Mouse (Mus musculus) neural tube, embryonic 15.5 days (tissue): Measurements from ENCODE around the gene Polrmt. TPM values are rescaled to one million over a fixed set of nuclear protein-coding genes. Genes with fewer than 3 reads are reported as not detected.
"Not testable (repeated sequence)": the region's sequence is repeated elsewhere in the genome, so short reads cannot be mapped to it uniquely, and the experiment has no call there.

Source experiments
- ATAC-seq: fragments of 200-750 bp; cut with Nextera tagmentation; 2 replicates; pipeline ENCODE4 v1.8.0; 2017; ENCODE audit warnings: mild to moderate bottlenecking, moderate TSS enrichment, moderate library complexity; ENCODE audit not compliant: low FRiP score
- H3K27ac ChIP-seq: fragments of 300-500 bp; sonication (generic); replicated peaks from 2 replicates; pipeline ENCODE4 v1.5.1; 2015; ENCODE audit warnings: mild to moderate bottlenecking, inconsistent platforms
- H3K27me3 ChIP-seq: fragments of 300-500 bp; sonication (generic); replicated peaks from 2 replicates; pipeline ENCODE4 v1.6.1; 2015; ENCODE audit warnings: inconsistent platforms
- H3K36me3 ChIP-seq: fragments of 300-500 bp; sonication (generic); 2 replicates; pipeline ENCODE4 v1.6.1; 2015; ENCODE audit warnings: inconsistent platforms
- H3K4me1 ChIP-seq: fragments of 300-500 bp; sonication (generic); 2 replicates; pipeline ENCODE4 v1.6.1; 2015; ENCODE audit warnings: inconsistent platforms
- H3K4me2 ChIP-seq: fragments of 300-500 bp; sonication (generic); 2 replicates; pipeline ENCODE4 v1.6.1; 2015; ENCODE audit warnings: inconsistent platforms, mild to moderate bottlenecking, moderate library complexity
- H3K4me3 ChIP-seq: fragments of 300-500 bp; sonication (generic); replicated peaks from 2 replicates; pipeline ENCODE4 v1.5.1; 2015; ENCODE audit warnings: mild to moderate bottlenecking, inconsistent platforms
- H3K9ac ChIP-seq: fragments of 300-500 bp; sonication (generic); replicated peaks from 2 replicates; pipeline ENCODE4 v1.6.1; 2015; ENCODE audit warnings: mild to moderate bottlenecking, inconsistent platforms
- H3K9me3 ChIP-seq: fragments of 300-500 bp; sonication (generic); replicated peaks from 2 replicates; pipeline ENCODE4 v1.6.1; 2016; ENCODE audit warnings: inconsistent platforms
- WGBS: fragments of 180-500 bp; shearing (Covaris S2); methylation state at CpG from one replicate; pipeline ENCODE4 v1.1.7; 2015; ENCODE audit warnings: mixed read lengths; 5-methylcytosine and 5-hydroxymethylcytosine counted together
- polyA plus RNA-seq: library from polyadenylated mRNA; unstranded; fragments of >200 nt; fragmentation: Nextera tagmentation; extraction: Ambion mirVana; gene quantifications from 2 replicates; pipeline ENCODE4 v1.2.1, GENCODE M21; 2015

Gene Polrmt
- polyA plus RNA-seq, 1 experiment from 2014 or later, result 43.4 TPM

GRCm38 (mm10) chr10:79704970-79705360, 41.4 kb downstream of the Polrmt start:
- 7% methylated on average over 10 of the region's 10 CpGs for WGBS
- peak overlapping the region; percentile 72 for H3K4me3 ChIP-seq
- H3K36me3 ChIP-seq, result peaks cover 12% of the 10 kb centered on the region
- peak overlapping the region; percentile 85 for H3K4me2 ChIP-seq
- H3K9ac ChIP-seq, result peak overlapping the region; percentile 85
- H3K4me1 ChIP-seq, result peaks cover 53% of the 10 kb centered on the region
- H3K9me3 ChIP-seq, result no peaks in the 10 kb centered on the region
- ATAC-seq, result no peak
- H3K27me3 ChIP-seq, result no peaks in the 10 kb centered on the region
- peak overlapping the region; percentile 90 for H3K27ac ChIP-seq

GRCm38 (mm10) chr10:79704065-79704969, 42.1 kb downstream of the Polrmt start, which contains the start of gene Bsg:
Bsg (plus strand) TSS chr10:79704491.
- Histone ChIP-seq H3K36me3 (peaks cover 6% of the 10 kb centered on the region; the same call in 1 of the 2 replicates), H3K4me3 (peak within 1 kb of the TSS; percentile 72), H3K4me1 (peaks cover 48% of the 10 kb centered on the region), H3K9ac (peak within 1 kb of the TSS; percentile 85), H3K9me3 (no peaks in the 10 kb centered on the region), H3K4me2 (peak within 1 kb of the TSS; percentile 85), H3K27ac (peak within 1 kb of the TSS; percentile 90), H3K27me3 (no peaks in the 10 kb centered on the region)
- under 1% methylated on average over 60 of the region's 65 CpGs for WGBS
- peak; percentile 95 for ATAC-seq

GRCm38 (mm10) chr10:79703541-79703940, 42.8 kb downstream of the Polrmt start:
- peak overlapping the region; percentile 77 for H3K27ac ChIP-seq
- H3K4me2 ChIP-seq, result peak overlapping the region; percentile 85
- H3K4me3 ChIP-seq, result peak overlapping the region; percentile 72
- H3K4me1 ChIP-seq, result peaks cover 40% of the 10 kb centered on the region
- no peaks in the 10 kb centered on the region for H3K9me3 ChIP-seq
- 77% methylated on average over 10 of the region's 10 CpGs for WGBS
- peak overlapping the region; percentile 85 for H3K9ac ChIP-seq
- no peaks in the 10 kb centered on the region for H3K27me3 ChIP-seq
- ATAC-seq, result no peak
- no peaks in the 10 kb centered on the region for H3K36me3 ChIP-seq

GRCm38 (mm10) chr10:79702970-79703369, 43.4 kb downstream of the Polrmt start:
- not testable (repeated sequence) for H3K27ac ChIP-seq, H3K4me2 ChIP-seq, H3K27me3 ChIP-seq, H3K9ac ChIP-seq, H3K36me3 ChIP-seq, H3K9me3 ChIP-seq, ATAC-seq, H3K4me3 ChIP-seq
- H3K4me1 ChIP-seq, result peaks cover 35% of the 10 kb centered on the region
- 86% methylated on average over 4 of the region's 4 CpGs for WGBS

- no peaks in the 10 kb centered on the region for H3K9me3 ChIP-seq
- no peak overlapping the region for H3K4me3 ChIP-seq
- no peak for ATAC-seq
- peaks cover 21% of the 10 kb centered on the region for H3K4me1 ChIP-seq
- H3K36me3 ChIP-seq, result no peaks in the 10 kb centered on the region
- WGBS, result 65% methylated on average over 10 of the region's 10 CpGs
- H3K4me2 ChIP-seq, result no peak overlapping the region
- 0 out of 2 replicates have a peak overlapping the region, but pooled peaks have one; percentile 30 for H3K27ac ChIP-seq
- no peak overlapping the region for H3K9ac ChIP-seq
- H3K27me3 ChIP-seq, result no peaks in the 10 kb centered on the region
Observed at GRCm38 (mm10) chr10:79701443-79702129, 44.8 kb downstream of the Polrmt start.

- Histone ChIP-seq H3K4me1 (peaks cover 17% of the 10 kb centered on the region), H3K27me3 (no peaks in the 10 kb centered on the region), H3K27ac (0 out of 2 replicates have a peak overlapping the region, but pooled peaks have one; percentile 30), H3K4me3 (no peak overlapping the region), H3K9ac (no peak overlapping the region), H3K4me2 (no peak overlapping the region), H3K9me3 (no peaks in the 10 kb centered on the region), H3K36me3 (no peaks in the 10 kb centered on the region)
- WGBS, result 56% methylated on average over 7 of the region's 7 CpGs
- no peak for ATAC-seq
Observed at GRCm38 (mm10) chr10:79700676-79701075, 45.7 kb downstream of the Polrmt start.

- 94% methylated on average over 6 of the region's 6 CpGs for WGBS
- H3K4me2 ChIP-seq, result no peak overlapping the region
Observed at GRCm38 (mm10) chr10:79698459-79698858, 47.9 kb downstream of the Polrmt start.

GRCm38 (mm10) chr10:79697916-79698315, 48.5 kb downstream of the Polrmt start:
- 72% methylated on average over 6 of the region's 6 CpGs for WGBS
- H3K4me1 ChIP-seq, result peaks cover 17% of the 10 kb centered on the region; the same call in 1 of the 2 replicates
- no peak overlapping the region for H3K4me2 ChIP-seq

More at GRCm38 (mm10) chr10:79698459-79698858, 47.9 kb downstream of the Polrmt start:
- Histone ChIP-seq H3K4me1 (peaks cover 17% of the 10 kb centered on the region; the same call in 1 of the 2 replicates), H3K36me3 (no peaks in the 10 kb centered on the region), H3K27ac (no peak overlapping the region), H3K4me3 (no peak overlapping the region), H3K9ac (no peak overlapping the region), H3K27me3 (no peaks in the 10 kb centered on the region), H3K9me3 (no peaks in the 10 kb centered on the region)
- ATAC-seq, result no peak

GRCm38 (mm10) chr10:79696129-79696651, 50.2 kb downstream of the Polrmt start:
- Histone ChIP-seq H3K4me2 (no peak overlapping the region), H3K4me1 (peaks cover 17% of the 10 kb centered on the region; the same call in 1 of the 2 replicates), H3K9ac (no peak overlapping the region; the same call in 1 of the 2 replicates), H3K27me3 (no peaks in the 10 kb centered on the region), H3K9me3 (no peaks in the 10 kb centered on the region), H3K36me3 (no peaks in the 10 kb centered on the region), H3K4me3 (no peak overlapping the region), H3K27ac (peak overlapping the region; percentile 51)
- no peak for ATAC-seq
- WGBS, result 67% methylated on average over 9 of the region's 9 CpGs

More at GRCm38 (mm10) chr10:79697916-79698315, 48.5 kb downstream of the Polrmt start:
- H3K27me3 ChIP-seq, result no peaks in the 10 kb centered on the region
- no peak overlapping the region for H3K4me3 ChIP-seq
- H3K27ac ChIP-seq, result no peak overlapping the region
- ATAC-seq, result no peak
- no peak overlapping the region for H3K9ac ChIP-seq
- no peaks in the 10 kb centered on the region for H3K9me3 ChIP-seq
- H3K36me3 ChIP-seq, result no peaks in the 10 kb centered on the region

- WGBS, result 65% methylated on average over 13 of the region's 13 CpGs
- Histone ChIP-seq H3K9ac (no peak overlapping the region), H3K4me3 (no peak overlapping the region), H3K4me1 (peaks cover 15% of the 10 kb centered on the region; the same call in 1 of the 2 replicates), H3K9me3 (no peaks in the 10 kb centered on the region), H3K36me3 (no peaks in the 10 kb centered on the region), H3K4me2 (no peak overlapping the region), H3K27me3 (no peaks in the 10 kb centered on the region), H3K27ac (peak overlapping the region; percentile 51)
- ATAC-seq, result no peak; the same call in 1 of the 2 replicates
Observed at GRCm38 (mm10) chr10:79695231-79696128, 50.9 kb downstream of the Polrmt start.

- Histone ChIP-seq H3K36me3 (peaks cover 1% of the 10 kb centered on the region; the same call in 1 of the 2 replicates), H3K4me3 (no peak overlapping the region), H3K4me2 (no peak overlapping the region), H3K27ac (no peak overlapping the region), H3K4me1 (peaks cover 15% of the 10 kb centered on the region; the same call in 1 of the 2 replicates), H3K27me3 (no peaks in the 10 kb centered on the region), H3K9ac (no peak overlapping the region), H3K9me3 (no peaks in the 10 kb centered on the region)
- ATAC-seq, result no peak
- WGBS, result 86% methylated on average over 6 of the region's 6 CpGs
Observed at GRCm38 (mm10) chr10:79694379-79694655, 52.1 kb downstream of the Polrmt start.
